Mouse (Mus musculus) thymus, postnatal 4 days (tissue): ENCODE data around the gene Hist1h2ae.
A peak's percentile ranks its signal among the peaks of the same experiment; 100 is the strongest.
"Not testable (repeated sequence)": the region's sequence is repeated elsewhere in the genome, so short reads cannot be mapped to it uniquely, and the experiment has no call there.

ENCODE experiments used
- DNase-seq: peaks from one replicate; pipeline ENCODE4 v3.0.0; 2021

The Hist1h2ae gene

GRCm38 (mm10) chr13:23561883-23562659 is 8.9 kb downstream of the Hist1h2ae start, which contains the start of gene Hist1h3e:
Gene Hist1h3e (minus strand): TSS chr13:23562369.
- DNase-seq: peak; percentile 89

GRCm38 (mm10) chr13:23561531-23561882 is 9.5 kb downstream of the Hist1h2ae start:
- DNase-seq: not testable (repeated sequence)

- DNase-seq: not testable (repeated sequence)
Measured at GRCm38 (mm10) chr13:23560699-23561098, 10.3 kb downstream of the Hist1h2ae start.

GRCm38 (mm10) chr13:23556906-23557305 is 14.1 kb downstream of the Hist1h2ae start:
- no peak for DNase-seq

- DNase-seq: peak; percentile 60
Measured at GRCm38 (mm10) chr13:23555839-23556416, 15.1 kb downstream of the Hist1h2ae start.

GRCm38 (mm10) chr13:23554925-23555838 is 15.8 kb downstream of the Hist1h2ae start:
- DNase-seq: peak; percentile 92

GRCm38 (mm10) chr13:23554393-23554792 is 16.6 kb downstream of the Hist1h2ae start:
- no peak for DNase-seq

GRCm38 (mm10) chr13:23552962-23553361 is 18.1 kb downstream of the Hist1h2ae start, which contains the start of gene Hist1h1d:
Gene Hist1h1d (plus strand): TSS chr13:23553262.
- no peak for DNase-seq

GRCm38 (mm10) chr13:23551931-23552914 is 18.8 kb downstream of the Hist1h2ae start:
- DNase-seq: no peak

- peak; percentile 87 for DNase-seq
Measured at GRCm38 (mm10) chr13:23551146-23551834, 19.7 kb downstream of the Hist1h2ae start, which contains the start of gene Hist1h4f. Gene Hist1h4f (minus strand): TSS chr13:23551648.

GRCm38 (mm10) chr13:23550761-23551145 is 20.3 kb downstream of the Hist1h2ae start:
- DNase-seq: no peak

GRCm38 (mm10) chr13:23546694-23547093 is 24.3 kb downstream of the Hist1h2ae start:
- no peak for DNase-seq

GRCm38 (mm10) chr13:23544787-23545120 is 26.3 kb downstream of the Hist1h2ae start:
- peak; percentile 45 for DNase-seq

- peak; percentile 76 for DNase-seq
Measured at GRCm38 (mm10) chr13:23543965-23544786, 26.8 kb downstream of the Hist1h2ae start, which contains the start of gene Hist1h3f. Gene Hist1h3f (plus strand): TSS chr13:23544052.

- DNase-seq: peak; percentile 69
Measured at GRCm38 (mm10) chr13:23542999-23543607, 27.9 kb downstream of the Hist1h2ae start, which contains the start of gene Hist1h2bh. Gene Hist1h2bh (minus strand): TSS chr13:23543392.

GRCm38 (mm10) chr13:23542225-23542980 is 28.6 kb downstream of the Hist1h2ae start:
- not testable (repeated sequence) for DNase-seq

- DNase-seq: no peak
Measured at GRCm38 (mm10) chr13:23541497-23541896, 29.5 kb downstream of the Hist1h2ae start.

- DNase-seq: not testable (repeated sequence)
Measured at GRCm38 (mm10) chr13:23539821-23540220, 31.2 kb downstream of the Hist1h2ae start.

GRCm38 (mm10) chr13:23538249-23538648 is 32.8 kb downstream of the Hist1h2ae start:
- no peak for DNase-seq
